Mouse (Mus musculus): ENCODE measurements around the gene Shisa5. TPM values are rescaled to one million over a fixed set of nuclear protein-coding genes. Genes with fewer than 3 reads are reported as not detected.
A peak's percentile ranks its signal among the peaks of the same experiment; 100 is the strongest.

The Shisa5 gene
- polyA plus RNA-seq, 1 experiment from 2014 or later = 311 TPM

DNA sequence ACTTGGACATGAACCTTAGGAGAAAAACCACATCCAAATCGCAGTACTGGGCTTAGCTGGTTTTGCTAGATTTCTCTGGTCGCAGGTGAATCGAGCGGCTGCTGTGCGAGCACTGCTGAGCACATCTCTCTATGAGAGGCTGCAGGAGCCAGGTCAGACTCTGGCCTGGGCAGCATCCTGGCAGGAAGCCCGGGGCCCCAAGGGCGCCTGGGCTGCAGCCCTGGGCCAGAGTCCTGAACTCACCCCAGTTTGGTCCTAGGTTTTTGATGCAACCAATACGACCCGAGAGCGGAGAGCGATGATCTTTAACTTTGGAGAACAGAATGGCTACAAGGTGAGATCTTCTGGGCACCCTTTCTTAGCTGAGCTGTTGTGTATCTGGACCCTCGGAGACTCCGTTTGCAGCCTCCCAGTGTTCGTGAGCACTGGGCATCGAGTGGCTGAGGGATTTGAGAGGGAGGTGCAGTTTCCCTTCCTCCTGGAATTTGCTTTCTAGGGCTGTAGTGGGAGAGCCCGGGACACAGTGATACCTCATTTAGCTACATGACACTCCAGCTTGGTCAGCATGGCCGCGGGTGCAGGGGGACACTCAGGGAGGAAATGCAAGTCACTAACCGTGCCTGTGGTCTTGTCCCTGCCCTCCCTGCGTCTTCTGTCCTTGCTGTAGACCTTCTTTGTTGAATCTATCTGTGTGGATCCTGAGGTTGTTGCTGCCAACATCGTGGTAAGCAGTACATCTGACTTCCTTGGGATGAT, 31.2 kb upstream of the Shisa5 start:
- H3K36me3 ChIP-seq (ENCODE audit: control insufficient read depth, insufficient read depth) = peaks cover 47% of the 10 kb centered on the region
- H3K9ac ChIP-seq (ENCODE audit: low read depth, low read length) = no peak overlapping the region
- H3K4me2 ChIP-seq (replicated peaks; ENCODE audit: low read depth) = no peak overlapping the region
- no peak overlapping the region for H3K27ac ChIP-seq (ENCODE audit: low read depth, low read length)
- 80% methylated on average over 21 of the region's 21 CpGs for whole genome bisulfite sequencing
- ATAC-seq = no peak
- H3K4me3 ChIP-seq (ENCODE audit: low read depth, low read length) = no peak overlapping the region
- no peaks in the 10 kb centered on the region for H3K4me1 ChIP-seq (replicated peaks; ENCODE audit: control insufficient read depth, insufficient read depth, low read length)
- no peak for TF ChIP-seq CTCF (IDR thresholded peaks at IDR 0.05; ENCODE audit: low read depth)
- H3K27me3 ChIP-seq (replicated peaks; ENCODE audit: control insufficient read depth, insufficient read depth, low read length) = no peaks in the 10 kb centered on the region
- no peaks in the 10 kb centered on the region for H3K9me3 ChIP-seq (ENCODE audit: control insufficient read depth)

DNA sequence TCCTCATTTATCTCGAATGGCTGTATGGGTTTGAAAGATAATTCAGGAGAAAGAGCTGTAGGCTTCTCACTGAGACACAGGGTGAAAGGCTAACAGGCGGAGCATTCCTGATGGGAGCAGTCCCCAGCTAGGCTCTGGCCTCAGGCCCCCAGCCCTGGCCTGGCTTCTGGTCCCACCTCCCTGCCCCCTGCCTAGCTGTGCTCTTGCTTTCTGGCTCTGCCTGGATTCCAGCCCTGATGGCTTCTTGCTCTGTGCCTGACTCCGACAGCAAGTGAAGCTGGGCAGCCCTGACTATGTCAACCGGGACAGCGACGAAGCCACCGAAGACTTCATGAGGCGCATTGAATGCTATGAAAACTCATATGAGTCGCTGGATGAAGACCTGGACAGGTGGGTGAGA, 30.3 kb upstream of the Shisa5 start:
- Histone ChIP-seq H3K4me1 (replicated peaks; ENCODE audit: control insufficient read depth, insufficient read depth, low read length) (no peaks in the 10 kb centered on the region), H3K27me3 (replicated peaks; ENCODE audit: control insufficient read depth, insufficient read depth, low read length) (no peaks in the 10 kb centered on the region), H3K9ac (ENCODE audit: low read depth, low read length) (no peak overlapping the region), H3K27ac (ENCODE audit: low read depth, low read length) (no peak overlapping the region), H3K4me2 (replicated peaks; ENCODE audit: low read depth) (no peak overlapping the region), H3K9me3 (ENCODE audit: control insufficient read depth) (no peaks in the 10 kb centered on the region), H3K4me3 (ENCODE audit: low read depth, low read length) (no peak overlapping the region), H3K36me3 (ENCODE audit: control insufficient read depth, insufficient read depth) (peaks cover 40% of the 10 kb centered on the region)
- WGBS = 88% methylated on average over 9 of the region's 9 CpGs
- no peak for TF ChIP-seq CTCF (IDR thresholded peaks at IDR 0.05; ENCODE audit: low read depth)
- no peak for ATAC-seq

DNA sequence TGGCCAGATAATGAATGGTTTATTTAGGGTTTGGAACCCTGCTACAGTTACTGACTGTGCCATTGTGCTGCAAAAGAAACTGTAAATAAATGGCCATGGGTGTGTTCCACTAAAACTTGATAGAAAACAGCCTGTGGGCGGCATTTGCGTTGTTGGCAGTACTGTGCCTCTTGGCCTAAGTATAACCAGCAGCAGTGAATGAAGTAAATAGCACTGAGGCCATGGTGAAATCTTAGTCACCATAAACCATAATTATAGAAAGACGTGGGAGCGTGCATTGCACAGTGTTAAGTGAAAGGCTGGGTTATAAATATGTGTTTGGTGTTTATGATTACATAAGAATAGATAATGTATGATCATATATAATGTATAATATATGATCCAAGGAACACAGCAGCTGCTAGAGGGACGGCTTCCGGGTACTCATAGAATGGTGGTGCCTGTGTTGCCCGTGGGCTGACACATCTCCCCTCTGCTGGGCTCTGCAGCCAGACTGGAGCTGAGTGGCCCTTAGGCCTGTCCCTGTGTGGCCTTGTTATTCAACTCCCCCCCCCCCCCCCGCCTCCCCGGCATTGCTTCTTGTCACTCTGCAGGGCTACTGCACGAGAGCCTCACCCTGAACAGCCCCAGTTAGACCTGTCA, 29.2 kb upstream of the Shisa5 start:
- Histone ChIP-seq H3K9me3 (ENCODE audit: control insufficient read depth) (no peaks in the 10 kb centered on the region), H3K27me3 (replicated peaks; ENCODE audit: control insufficient read depth, insufficient read depth, low read length) (no peaks in the 10 kb centered on the region), H3K4me2 (replicated peaks; ENCODE audit: low read depth) (no peak overlapping the region), H3K27ac (ENCODE audit: low read depth, low read length) (no peak overlapping the region), H3K9ac (ENCODE audit: low read depth, low read length) (no peak overlapping the region), H3K4me3 (ENCODE audit: low read depth, low read length) (no peak overlapping the region), H3K4me1 (replicated peaks; ENCODE audit: control insufficient read depth, insufficient read depth, low read length) (no peaks in the 10 kb centered on the region), H3K36me3 (ENCODE audit: control insufficient read depth, insufficient read depth) (peaks cover 34% of the 10 kb centered on the region)
- TF ChIP-seq CTCF (IDR thresholded peaks at IDR 0.05; ENCODE audit: low read depth) = no peak
- 64% methylated on average over 9 of the region's 10 CpGs for WGBS
- ATAC-seq = no peak; the same call in 1 of the 2 replicates

DNA sequence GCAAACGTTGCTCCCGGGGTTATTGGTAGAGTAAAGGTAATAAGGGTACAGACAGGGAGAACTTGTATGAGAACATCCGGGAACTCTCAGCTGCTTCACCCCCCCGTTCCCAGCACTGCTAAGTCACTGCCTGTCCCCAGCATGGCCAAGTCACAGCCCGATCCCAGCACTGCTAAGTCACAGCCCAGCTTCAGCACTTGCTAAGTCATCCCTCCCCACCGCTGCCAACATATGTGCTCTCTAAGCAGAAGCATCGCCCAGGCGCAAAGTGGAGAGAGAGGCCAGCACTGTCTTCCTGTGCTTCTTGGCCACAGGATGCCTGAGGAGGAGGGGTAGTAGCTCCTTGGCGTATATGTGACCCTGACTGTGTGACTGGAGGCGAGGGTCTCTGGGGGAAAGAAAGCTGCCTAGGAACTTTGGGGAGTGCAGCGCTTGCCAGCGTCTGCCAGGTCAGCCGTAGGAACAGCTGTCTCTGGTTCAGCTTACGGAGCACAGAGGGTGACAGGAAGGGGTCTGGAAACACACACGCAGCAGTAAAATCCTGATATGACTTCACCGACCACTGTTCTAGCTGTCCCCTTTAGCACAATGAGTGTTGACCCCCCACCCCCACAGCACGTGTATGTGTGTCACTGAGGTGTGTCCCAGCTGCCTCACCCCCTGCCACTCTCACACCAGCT, 28.6 kb upstream of the Shisa5 start:
- WGBS = 52% methylated on average over 17 of the region's 17 CpGs
- H3K4me3 ChIP-seq (ENCODE audit: low read depth, low read length) = no peak overlapping the region
- no peaks in the 10 kb centered on the region for H3K9me3 ChIP-seq (ENCODE audit: control insufficient read depth)
- H3K9ac ChIP-seq (ENCODE audit: low read depth, low read length) = no peak overlapping the region
- no peak for TF ChIP-seq CTCF (IDR thresholded peaks at IDR 0.05; ENCODE audit: low read depth)
- H3K4me2 ChIP-seq (replicated peaks; ENCODE audit: low read depth) = no peak overlapping the region
- peaks cover 29% of the 10 kb centered on the region for H3K36me3 ChIP-seq (ENCODE audit: control insufficient read depth, insufficient read depth)
- no peaks in the 10 kb centered on the region for H3K27me3 ChIP-seq (replicated peaks; ENCODE audit: control insufficient read depth, insufficient read depth, low read length)
- H3K27ac ChIP-seq (ENCODE audit: low read depth, low read length) = no peak overlapping the region
- H3K4me1 ChIP-seq (replicated peaks; ENCODE audit: control insufficient read depth, insufficient read depth, low read length) = no peaks in the 10 kb centered on the region
- ATAC-seq = no peak

DNA sequence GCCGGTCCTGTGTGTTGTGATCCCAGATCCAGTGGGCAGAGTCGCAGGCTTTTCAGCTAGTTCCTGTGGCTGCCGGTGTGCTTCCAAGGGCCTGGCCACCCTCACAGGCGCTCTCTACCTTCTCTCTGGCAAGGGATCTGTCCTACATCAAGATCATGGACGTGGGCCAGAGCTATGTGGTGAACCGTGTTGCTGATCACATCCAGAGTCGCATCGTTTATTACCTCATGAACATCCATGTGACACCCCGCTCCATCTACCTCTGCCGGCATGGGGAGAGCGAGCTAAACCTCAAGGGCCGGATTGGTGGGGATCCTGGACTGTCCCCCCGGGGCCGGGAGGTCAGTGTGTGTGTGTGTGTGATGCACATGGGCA, 28.1 kb upstream of the Shisa5 start:
- H3K27me3 ChIP-seq (replicated peaks; ENCODE audit: control insufficient read depth, insufficient read depth, low read length) = no peaks in the 10 kb centered on the region
- no peak overlapping the region for H3K27ac ChIP-seq (ENCODE audit: low read depth, low read length)
- H3K4me2 ChIP-seq (replicated peaks; ENCODE audit: low read depth) = no peak overlapping the region
- no peak overlapping the region for H3K4me3 ChIP-seq (ENCODE audit: low read depth, low read length)
- TF ChIP-seq CTCF (IDR thresholded peaks at IDR 0.05; ENCODE audit: low read depth) = no peak
- ATAC-seq = no peak
- no peaks in the 10 kb centered on the region for H3K9me3 ChIP-seq (ENCODE audit: control insufficient read depth)
- H3K9ac ChIP-seq (ENCODE audit: low read depth, low read length) = no peak overlapping the region
- H3K4me1 ChIP-seq (replicated peaks; ENCODE audit: control insufficient read depth, insufficient read depth, low read length) = 0 out of 2 replicates have a peak, but pooled peaks cover 3% of the 10 kb centered on the region
- 79% methylated on average over 14 of the region's 14 CpGs for WGBS
- peaks cover 27% of the 10 kb centered on the region for H3K36me3 ChIP-seq (ENCODE audit: control insufficient read depth, insufficient read depth)

DNA sequence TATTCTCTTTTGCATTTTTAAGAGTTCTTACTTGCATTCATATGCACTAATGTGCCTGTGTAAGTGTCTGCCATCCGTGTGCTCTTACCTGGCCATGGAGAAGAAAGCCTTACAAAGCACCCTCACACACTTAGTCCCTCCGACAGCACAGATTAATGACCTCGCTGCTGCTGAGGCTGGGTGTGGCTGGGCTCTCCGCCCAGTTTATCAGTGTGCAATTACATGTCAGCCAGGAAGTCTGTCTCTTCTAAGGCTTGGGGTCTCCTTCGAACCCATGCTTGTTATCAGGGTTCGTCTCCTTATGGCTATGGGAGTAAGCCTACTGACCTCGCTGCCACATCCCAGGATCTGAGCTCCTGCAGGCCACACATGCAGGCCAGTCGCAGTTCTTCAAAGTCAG, 23.0 kb upstream of the Shisa5 start:
- 0 out of 2 replicates have a peak, but pooled peaks cover 3% of the 10 kb centered on the region for H3K4me1 ChIP-seq (replicated peaks; ENCODE audit: control insufficient read depth, insufficient read depth, low read length)
- no peak overlapping the region for H3K27ac ChIP-seq (ENCODE audit: low read depth, low read length)
- ATAC-seq = peak; percentile 59; the same call in 1 of the 2 replicates
- H3K27me3 ChIP-seq (replicated peaks; ENCODE audit: control insufficient read depth, insufficient read depth, low read length) = no peaks in the 10 kb centered on the region
- no peak overlapping the region for H3K9ac ChIP-seq (ENCODE audit: low read depth, low read length)
- H3K9me3 ChIP-seq (ENCODE audit: control insufficient read depth) = no peaks in the 10 kb centered on the region
- H3K36me3 ChIP-seq (ENCODE audit: control insufficient read depth, insufficient read depth) = peaks cover 17% of the 10 kb centered on the region
- H3K4me3 ChIP-seq (ENCODE audit: low read depth, low read length) = no peak overlapping the region
- no peak overlapping the region for H3K4me2 ChIP-seq (replicated peaks; ENCODE audit: low read depth)
- TF ChIP-seq CTCF (IDR thresholded peaks at IDR 0.05; ENCODE audit: low read depth) = no peak
- 31% methylated on average over 8 of the region's 8 CpGs for WGBS

Measured in intestine, postnatal 0 days (tissue).